Mouse (Mus musculus) kidney, embryonic 16.5 days (tissue): ENCODE measurements around the gene 2410137M14Rik. TPM values are rescaled to one million over a fixed set of nuclear protein-coding genes. Genes with fewer than 3 reads are reported as not detected.

Experiments
- ATAC-seq: fragments of 200-750 bp; cut with Nextera tagmentation; 2 replicates; pipeline ENCODE4 v1.8.0; 2017; ENCODE audit warnings: moderate TSS enrichment; ENCODE audit not compliant: low FRiP score, low TSS enrichment
- H3K27ac ChIP-seq: fragments of 300-500 bp; sonication (generic); 2 replicates; pipeline ENCODE4 v1.5.1; 2014; ENCODE audit warnings: low read length
- H3K27me3 ChIP-seq: fragments of 300-500 bp; sonication (generic); 2 replicates; pipeline ENCODE4 v1.6.1; 2014; ENCODE audit warnings: low read length, control low read depth, mixed read lengths; ENCODE audit not compliant: insufficient read depth
- H3K36me3 ChIP-seq: fragments of 300-500 bp; sonication (generic); 2 replicates; pipeline ENCODE4 v1.6.1; 2014; ENCODE audit warnings: low read length, control low read depth, mixed read lengths; ENCODE audit not compliant: insufficient read depth
- H3K4me1 ChIP-seq: fragments of 300-500 bp; sonication (generic); 2 replicates; pipeline ENCODE4 v1.6.1; 2014; ENCODE audit warnings: low read length, control low read depth, mixed read lengths; ENCODE audit not compliant: insufficient read depth
- H3K4me2 ChIP-seq: fragments of 300-500 bp; sonication (generic); replicated peaks from 2 replicates; pipeline ENCODE4 v1.6.1; 2014; ENCODE audit warnings: low read depth, low read length
- H3K4me3 ChIP-seq: fragments of 300-500 bp; sonication (generic); 2 replicates; pipeline ENCODE4 v1.5.1; 2014; ENCODE audit warnings: mild to moderate bottlenecking, low read length
- H3K9ac ChIP-seq: fragments of 300-500 bp; sonication (generic); replicated peaks from 2 replicates; pipeline ENCODE4 v1.6.1; 2014; ENCODE audit warnings: low read length
- H3K9me3 ChIP-seq: fragments of 300-500 bp; sonication (generic); 2 replicates; pipeline ENCODE4 v1.6.1; 2016; ENCODE audit warnings: low read length, control low read depth
- WGBS: fragments of 180-500 bp; shearing (Covaris S2); extraction: QIAGEN DNeasy Blood & Tissue Kit; methylation state at CpG from one replicate; pipeline ENCODE4 v1.1.7; 2014; 5-methylcytosine and 5-hydroxymethylcytosine counted together
- polyA plus RNA-seq: library from polyadenylated mRNA; unstranded; fragments of >200 nt; fragmentation: Nextera tagmentation; extraction: Ambion mirVana; gene quantifications from 2 replicates; pipeline ENCODE4 v1.2.1, GENCODE M21; 2015

2410137M14Rik gene
- polyA plus RNA-seq, 1 experiment from 2014 or later: not detected

- Histone ChIP-seq H3K9me3 (no peaks in the 10 kb centered on the region), H3K4me1 (peaks cover 15% of the 10 kb centered on the region), H3K4me3 (peak overlapping the region; percentile 18), H3K4me2 (peak overlapping the region; percentile 47), H3K9ac (no peak overlapping the region), H3K27ac (no peak overlapping the region), H3K27me3 (peaks cover 10% of the 10 kb centered on the region; the same call in 1 of the 2 replicates), H3K36me3 (no peaks in the 10 kb centered on the region)
- WGBS: 10% methylated on average over 4 of the region's 4 CpGs
- ATAC-seq: no peak
Observed at GRCm38 (mm10) chr17:36981845-36982244, 808 bp upstream of the 2410137M14Rik start.

- Histone ChIP-seq H3K9ac (no peak overlapping the region), H3K36me3 (no peaks in the 10 kb centered on the region), H3K9me3 (no peaks in the 10 kb centered on the region), H3K4me3 (no peak overlapping the region), H3K27ac (no peak overlapping the region), H3K4me2 (no peak overlapping the region), H3K27me3 (no peaks in the 10 kb centered on the region), H3K4me1 (no peaks in the 10 kb centered on the region)
- WGBS: 53% methylated on average over 8 of the region's 8 CpGs
- no peak for ATAC-seq
Observed at GRCm38 (mm10) chr17:36973271-36973787, 7.7 kb downstream of the 2410137M14Rik start.

- H3K9me3 ChIP-seq: no peaks in the 10 kb centered on the region
- no peak overlapping the region for H3K4me3 ChIP-seq
- H3K4me2 ChIP-seq: no peak overlapping the region
- no peak overlapping the region for H3K27ac ChIP-seq
- no peaks in the 10 kb centered on the region for H3K27me3 ChIP-seq
- no peak for ATAC-seq
- H3K9ac ChIP-seq: no peak overlapping the region
- no peaks in the 10 kb centered on the region for H3K4me1 ChIP-seq
- 84% methylated on average over 3 of the region's 3 CpGs for WGBS
- H3K36me3 ChIP-seq: no peaks in the 10 kb centered on the region
Observed at GRCm38 (mm10) chr17:36972791-36973190, 8.2 kb downstream of the 2410137M14Rik start.

GRCm38 (mm10) chr17:36971172-36971850 lies 9.7 kb downstream of the 2410137M14Rik start:
- Histone ChIP-seq H3K4me3 (no peak overlapping the region), H3K9ac (no peak overlapping the region), H3K4me1 (no peaks in the 10 kb centered on the region), H3K4me2 (no peak overlapping the region), H3K27me3 (no peaks in the 10 kb centered on the region), H3K36me3 (no peaks in the 10 kb centered on the region), H3K9me3 (no peaks in the 10 kb centered on the region), H3K27ac (no peak overlapping the region)
- WGBS: 87% methylated on average over 6 of the region's 6 CpGs
- ATAC-seq: no peak

GRCm38 (mm10) chr17:36970316-36970890 lies 10.6 kb downstream of the 2410137M14Rik start:
- 85% methylated on average over 14 of the region's 14 CpGs for WGBS
- Histone ChIP-seq H3K27me3 (no peaks in the 10 kb centered on the region), H3K9me3 (no peaks in the 10 kb centered on the region), H3K36me3 (no peaks in the 10 kb centered on the region), H3K4me1 (no peaks in the 10 kb centered on the region), H3K27ac (no peak overlapping the region), H3K4me2 (no peak overlapping the region), H3K9ac (no peak overlapping the region), H3K4me3 (no peak overlapping the region)
- no peak for ATAC-seq

- Histone ChIP-seq H3K36me3 (no peaks in the 10 kb centered on the region), H3K4me2 (no peak overlapping the region), H3K27ac (no peak overlapping the region), H3K27me3 (no peaks in the 10 kb centered on the region), H3K9me3 (no peaks in the 10 kb centered on the region), H3K4me3 (no peak overlapping the region), H3K4me1 (no peaks in the 10 kb centered on the region), H3K9ac (no peak overlapping the region)
- WGBS: 88% methylated on average over 1 of the region's 1 CpGs
- ATAC-seq: no peak
Observed at GRCm38 (mm10) chr17:36966875-36967274, 14.2 kb downstream of the 2410137M14Rik start.

- H3K9ac ChIP-seq: no peak overlapping the region
- H3K36me3 ChIP-seq: peaks cover 4% of the 10 kb centered on the region; the same call in 1 of the 2 replicates
- H3K27ac ChIP-seq: no peak overlapping the region
- H3K9me3 ChIP-seq: no peaks in the 10 kb centered on the region
- H3K4me2 ChIP-seq: no peak overlapping the region
- no peak overlapping the region for H3K4me3 ChIP-seq
- peaks cover 11% of the 10 kb centered on the region for H3K4me1 ChIP-seq
- no peaks in the 10 kb centered on the region for H3K27me3 ChIP-seq
- ATAC-seq: no peak
- WGBS: 68% methylated on average over 1 of the region's 1 CpGs
Observed at GRCm38 (mm10) chr17:36961125-36961524, 19.9 kb downstream of the 2410137M14Rik start.

- WGBS: 9% methylated on average over 12 of the region's 12 CpGs
- peaks cover 11% of the 10 kb centered on the region for H3K4me1 ChIP-seq
- peak overlapping the region; percentile 78 for H3K4me3 ChIP-seq
- no peak for ATAC-seq
- no peak overlapping the region for H3K27ac ChIP-seq
- no peaks in the 10 kb centered on the region for H3K27me3 ChIP-seq
- peak overlapping the region; percentile 92 for H3K4me2 ChIP-seq
- no peaks in the 10 kb centered on the region for H3K9me3 ChIP-seq
- H3K36me3 ChIP-seq: peaks cover 6% of the 10 kb centered on the region; the same call in 1 of the 2 replicates
- peak overlapping the region; percentile 86 for H3K9ac ChIP-seq
Observed at GRCm38 (mm10) chr17:36958884-36959283, 22.2 kb downstream of the 2410137M14Rik start.

GRCm38 (mm10) chr17:36957999-36958743 lies 22.9 kb downstream of the 2410137M14Rik start, which contains the start of the genes Znrd1 and Znrd1as:
Gene Znrd1 (minus strand): TSS chr17:36958559.
Gene Znrd1as (plus strand): TSS chr17:36958592.
- H3K27ac ChIP-seq: peak within 1 kb of the TSS; percentile 79
- ATAC-seq: peak; percentile 97

More at GRCm38 (mm10) chr17:36957999-36958743, 22.9 kb downstream of the 2410137M14Rik start, which contains the start of the genes Znrd1 and Znrd1as:
- Histone ChIP-seq H3K9me3 (no peaks in the 10 kb centered on the region), H3K27me3 (no peaks in the 10 kb centered on the region), H3K4me2 (peak within 1 kb of the TSS; percentile 92), H3K9ac (peak within 1 kb of the TSS; percentile 86), H3K4me3 (peak within 1 kb of the TSS; percentile 78), H3K4me1 (peaks cover 11% of the 10 kb centered on the region), H3K36me3 (peaks cover 6% of the 10 kb centered on the region; the same call in 1 of the 2 replicates)
- WGBS: under 1% methylated on average over 46 of the region's 46 CpGs
